Mouse (Mus musculus) forebrain, embryonic 11.5 days (tissue): ENCODE data around the gene Dcaf8. TPM values are rescaled to one million over a fixed set of nuclear protein-coding genes. Genes with fewer than 3 reads are reported as not detected.

ENCODE experiments used
- ATAC-seq: fragments of 200-750 bp; cut with Nextera tagmentation; replicated peaks from 2 replicates; pipeline ENCODE4 v1.8.0; 2017; ENCODE audit warnings: moderate TSS enrichment; ENCODE audit not compliant: low FRiP score
- DNase-seq: peaks from one replicate; pipeline ENCODE4 v3.0.0-alpha.2; 2017; ENCODE audit warnings: low spot score
- H3K27ac ChIP-seq: fragments of 300-500 bp; sonication (generic); 2 replicates; pipeline ENCODE4 v1.5.1; 2014; ENCODE audit warnings: low read depth, low read length
- H3K27me3 ChIP-seq: fragments of 300-500 bp; sonication (generic); 2 replicates; pipeline ENCODE4 v1.6.1; 2014; ENCODE audit warnings: mild to moderate bottlenecking, low read length, mixed read lengths; ENCODE audit not compliant: control insufficient read depth, insufficient read depth
- H3K36me3 ChIP-seq: fragments of 300-500 bp; sonication (generic); 2 replicates; pipeline ENCODE4 v1.6.1; 2014; ENCODE audit warnings: mild to moderate bottlenecking, low read length, moderate library complexity, mixed read lengths; ENCODE audit not compliant: control insufficient read depth, insufficient read depth
- H3K4me1 ChIP-seq: fragments of 300-500 bp; sonication (generic); replicated peaks from 2 replicates; pipeline ENCODE4 v1.6.1; 2014; ENCODE audit warnings: low read length, mixed read lengths; ENCODE audit not compliant: control insufficient read depth, insufficient read depth
- H3K4me2 ChIP-seq: fragments of 300-500 bp; sonication (generic); 2 replicates; pipeline ENCODE4 v1.6.1; 2014; ENCODE audit warnings: low read depth, mild to moderate bottlenecking, low read length, moderate library complexity, mixed read lengths; ENCODE audit not compliant: severe bottlenecking
- H3K4me3 ChIP-seq: fragments of 300-500 bp; sonication (generic); 2 replicates; pipeline ENCODE4 v1.5.1; 2014; ENCODE audit warnings: low read depth, low read length
- H3K9ac ChIP-seq: fragments of 300-500 bp; sonication (generic); 2 replicates; pipeline ENCODE4 v1.6.1; 2014; ENCODE audit warnings: low read length
- H3K9me3 ChIP-seq: fragments of 300-500 bp; sonication (generic); 2 replicates; pipeline ENCODE4 v1.6.1; 2016; ENCODE audit warnings: low read length, mixed read lengths; ENCODE audit not compliant: control insufficient read depth
- WGBS: fragments of 180-500 bp; shearing (Covaris S2); extraction: QIAGEN DNeasy Blood & Tissue Kit; methylation state at CpG from one replicate; pipeline ENCODE4 v1.1.7; 2014; 5-methylcytosine and 5-hydroxymethylcytosine counted together
- polyA plus RNA-seq: library from polyadenylated mRNA; unstranded; fragments of >200 nt; fragmentation: Nextera tagmentation; extraction: Ambion mirVana; gene quantifications from 2 replicates; pipeline ENCODE4 v1.2.1, GENCODE M21; 2014

The Dcaf8 gene
- polyA plus RNA-seq, 1 experiment from 2014 or later = 116 TPM

DNA sequence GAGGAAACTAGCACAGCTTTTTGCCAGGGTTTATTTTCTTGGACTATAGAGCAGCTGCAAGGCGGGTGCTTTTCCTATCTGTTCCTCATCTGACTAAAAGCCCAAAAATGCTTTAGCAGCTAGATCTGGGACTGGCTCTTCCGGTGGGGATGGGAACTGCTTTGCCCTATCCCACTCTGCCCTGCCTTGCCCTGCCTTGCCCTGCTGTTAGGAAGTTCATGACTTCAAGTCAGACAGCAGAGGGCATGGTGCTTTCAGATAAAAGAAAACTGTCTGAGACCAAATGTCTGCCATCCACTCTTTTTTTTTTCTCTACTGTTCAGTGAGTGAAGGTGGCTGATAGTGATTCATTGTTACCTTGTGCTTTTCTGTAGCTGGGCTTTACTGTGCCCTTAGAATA, 43.7 kb downstream of the Dcaf8 start:
- ATAC-seq (no peak), DNase-seq (no peak)
- WGBS = 88% methylated on average over 2 of the region's 2 CpGs
- Histone ChIP-seq H3K4me2 (no peak overlapping the region), H3K4me3 (no peak overlapping the region), H3K4me1 (0 out of 2 replicates have a peak, but pooled peaks cover 2% of the 10 kb centered on the region), H3K9me3 (no peaks in the 10 kb centered on the region), H3K27ac (no peak overlapping the region), H3K9ac (no peak overlapping the region), H3K27me3 (no peaks in the 10 kb centered on the region), H3K36me3 (peaks cover 10% of the 10 kb centered on the region)

DNA sequence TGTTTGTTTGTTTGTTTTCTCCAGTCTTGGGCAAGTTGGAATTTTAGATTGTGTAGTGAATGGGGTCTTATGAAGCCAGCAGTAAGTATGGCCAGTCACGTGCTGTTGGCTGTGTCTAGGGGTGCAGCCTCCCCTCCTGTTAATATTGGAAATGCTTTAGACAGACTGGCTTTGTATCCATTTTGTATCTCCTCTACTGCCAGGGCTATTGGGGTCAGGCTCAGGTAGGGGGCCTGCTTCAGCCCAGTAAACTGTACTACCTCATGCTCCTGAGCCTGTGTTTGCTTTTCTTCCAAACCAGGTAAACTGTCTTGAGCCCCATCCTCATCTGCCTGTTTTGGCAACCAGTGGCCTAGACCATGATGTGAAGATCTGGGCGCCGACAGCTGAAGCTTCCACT, 44.3 kb downstream of the Dcaf8 start:
- H3K4me3 ChIP-seq = no peak overlapping the region
- H3K27ac ChIP-seq = no peak overlapping the region
- no peak for DNase-seq
- no peak for ATAC-seq
- no peak overlapping the region for H3K9ac ChIP-seq
- H3K4me1 ChIP-seq = 0 out of 2 replicates have a peak, but pooled peaks cover 2% of the 10 kb centered on the region
- no peaks in the 10 kb centered on the region for H3K27me3 ChIP-seq
- H3K36me3 ChIP-seq = peaks cover 7% of the 10 kb centered on the region; the same call in 1 of the 2 replicates
- H3K4me2 ChIP-seq = no peak overlapping the region
- WGBS = 96% methylated on average over 3 of the region's 3 CpGs
- H3K9me3 ChIP-seq = no peaks in the 10 kb centered on the region

DNA sequence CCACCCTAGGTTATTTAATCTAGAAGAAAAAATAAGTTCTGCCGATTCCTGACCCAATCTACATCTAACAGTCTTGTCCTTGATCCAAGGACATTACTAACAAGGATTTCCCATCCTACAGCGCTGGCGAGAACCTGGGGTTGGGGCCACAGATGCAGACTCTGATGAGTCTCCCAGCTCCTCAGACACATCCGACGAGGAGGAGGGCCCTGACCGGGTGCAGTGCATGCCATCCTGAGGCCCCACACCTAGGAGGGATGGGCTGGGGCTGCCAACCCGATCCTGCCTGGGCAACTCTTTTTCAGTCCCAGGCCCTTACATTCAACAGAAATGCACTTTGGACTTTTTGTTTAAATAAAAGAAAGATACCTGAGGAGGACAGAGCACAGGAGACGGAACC, 46.6 kb downstream of the Dcaf8 start:
- Histone ChIP-seq H3K4me1 (0 out of 2 replicates have a peak, but pooled peaks cover 2% of the 10 kb centered on the region), H3K4me3 (no peak overlapping the region), H3K4me2 (no peak overlapping the region), H3K27me3 (no peaks in the 10 kb centered on the region), H3K36me3 (peaks cover 19% of the 10 kb centered on the region), H3K27ac (peak overlapping the region; percentile 37; the same call in 1 of the 2 replicates), H3K9ac (no peak overlapping the region), H3K9me3 (no peaks in the 10 kb centered on the region)
- peak; percentile 47 for DNase-seq
- ATAC-seq = no peak
- 81% methylated on average over 8 of the region's 8 CpGs for WGBS

DNA sequence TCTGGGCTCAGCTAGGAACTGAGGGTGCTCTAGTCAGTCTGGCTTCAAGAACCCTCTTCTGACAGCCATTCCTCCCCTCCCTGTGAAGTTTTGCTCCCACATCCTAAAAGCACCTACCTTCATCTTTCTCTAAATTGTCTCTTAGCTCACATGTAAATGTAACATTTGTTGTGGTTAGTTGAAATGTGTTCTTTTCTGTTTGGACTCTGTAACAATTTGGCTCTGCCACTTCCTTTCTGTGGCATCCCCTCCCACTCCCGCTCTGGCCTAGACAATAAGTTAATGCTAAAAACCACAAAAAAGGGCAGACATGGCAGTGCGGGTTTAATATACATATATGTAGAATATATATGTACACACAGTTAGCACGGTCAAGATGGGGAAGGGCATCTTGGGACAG, 49.3 kb downstream of the Dcaf8 start:
- no peaks in the 10 kb centered on the region for H3K9me3 ChIP-seq
- H3K9ac ChIP-seq = no peak overlapping the region
- H3K27me3 ChIP-seq = no peaks in the 10 kb centered on the region
- 88% methylated on average over 3 of the region's 3 CpGs for WGBS
- peaks cover 23% of the 10 kb centered on the region for H3K4me1 ChIP-seq
- H3K4me3 ChIP-seq = no peak overlapping the region
- no peak overlapping the region for H3K4me2 ChIP-seq
- ATAC-seq (no peak), DNase-seq (no peak)
- peaks cover 25% of the 10 kb centered on the region for H3K36me3 ChIP-seq
- H3K27ac ChIP-seq = 0 out of 2 replicates have a peak overlapping the region, but pooled peaks have one; percentile 10

DNA sequence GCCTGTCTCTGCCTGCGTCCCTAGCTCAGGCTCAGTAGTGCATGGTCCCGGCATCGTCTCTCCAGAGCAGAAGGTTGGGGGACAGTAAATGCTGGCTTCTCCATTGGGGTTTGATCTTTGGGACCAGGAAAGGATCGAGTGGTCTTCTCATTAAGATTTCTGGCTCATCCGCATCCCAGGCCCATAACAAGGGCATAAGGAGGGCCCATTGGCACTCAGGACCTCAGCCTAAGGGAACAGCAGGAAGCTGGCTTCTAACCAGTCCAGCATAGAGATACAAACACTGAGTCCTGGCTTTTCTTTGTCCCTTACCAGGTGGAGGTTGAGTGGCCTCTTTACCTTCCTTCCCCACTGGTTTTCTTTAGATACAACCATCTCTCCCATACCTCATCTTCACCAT, 50.0 kb downstream of the Dcaf8 start:
- Histone ChIP-seq H3K9ac (no peak overlapping the region), H3K27ac (no peak overlapping the region)
- WGBS = 86% methylated on average over 5 of the region's 5 CpGs

DNA sequence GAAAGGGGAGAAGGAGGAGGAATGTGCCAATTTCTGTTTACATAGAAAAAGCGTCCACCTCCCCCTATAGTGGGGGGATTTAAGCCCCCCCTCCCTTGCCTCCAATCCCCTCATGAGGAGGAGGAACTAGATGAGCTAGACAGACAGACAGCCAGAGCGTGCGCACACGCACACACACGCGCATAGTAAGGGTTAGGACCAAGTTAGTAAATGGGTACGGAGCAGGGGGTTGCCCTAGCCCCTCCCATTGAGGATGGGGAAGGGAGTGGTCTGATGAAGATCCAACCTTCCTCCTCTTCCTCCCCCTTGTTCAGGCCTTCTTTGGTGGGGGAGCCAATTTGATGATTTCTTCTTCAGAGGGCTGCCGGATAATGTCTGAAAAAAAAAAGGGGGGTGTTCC, 50.4 kb downstream of the Dcaf8 start:
- 90% methylated on average over 8 of the region's 8 CpGs for WGBS
- Histone ChIP-seq H3K27ac (no peak overlapping the region), H3K36me3 (peaks cover 25% of the 10 kb centered on the region), H3K4me3 (no peak overlapping the region), H3K4me2 (no peak overlapping the region), H3K9me3 (no peaks in the 10 kb centered on the region), H3K9ac (no peak overlapping the region), H3K27me3 (no peaks in the 10 kb centered on the region), H3K4me1 (peaks cover 33% of the 10 kb centered on the region)
- no peak for DNase-seq
- no peak for ATAC-seq

More for the DNA sequence above, 50.0 kb downstream of the Dcaf8 start:
- Histone ChIP-seq H3K4me1 (peaks cover 30% of the 10 kb centered on the region), H3K27me3 (no peaks in the 10 kb centered on the region), H3K4me3 (no peak overlapping the region), H3K4me2 (no peak overlapping the region), H3K36me3 (peaks cover 25% of the 10 kb centered on the region), H3K9me3 (no peaks in the 10 kb centered on the region)
- DNase-seq (no peak), ATAC-seq (no peak)

DNA sequence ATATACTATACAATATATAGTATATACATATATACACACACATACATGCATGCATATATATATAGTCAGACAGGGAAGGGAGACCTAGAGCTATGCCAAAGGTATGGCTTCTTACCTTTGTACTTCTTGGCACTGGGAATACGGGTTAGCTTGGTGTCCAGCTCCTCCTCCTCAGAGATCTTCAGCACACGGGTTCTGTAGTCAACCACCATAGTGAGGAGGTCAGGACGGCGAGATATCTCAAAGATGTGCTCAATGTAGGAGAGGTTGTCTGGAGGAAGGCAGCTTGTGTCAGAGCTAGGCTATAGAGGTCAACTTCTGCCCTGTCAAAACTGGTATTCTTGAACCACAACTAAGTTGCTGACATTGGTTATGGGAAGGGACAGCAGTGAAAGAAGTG, 51.1 kb downstream of the Dcaf8 start:
- Histone ChIP-seq H3K27ac (no peak overlapping the region), H3K4me3 (no peak overlapping the region), H3K36me3 (peaks cover 25% of the 10 kb centered on the region), H3K4me2 (no peak overlapping the region), H3K9me3 (no peaks in the 10 kb centered on the region), H3K9ac (no peak overlapping the region), H3K4me1 (peaks cover 40% of the 10 kb centered on the region), H3K27me3 (no peaks in the 10 kb centered on the region)
- 96% methylated on average over 4 of the region's 4 CpGs for WGBS
- DNase-seq = no peak
- ATAC-seq = no peak

DNA sequence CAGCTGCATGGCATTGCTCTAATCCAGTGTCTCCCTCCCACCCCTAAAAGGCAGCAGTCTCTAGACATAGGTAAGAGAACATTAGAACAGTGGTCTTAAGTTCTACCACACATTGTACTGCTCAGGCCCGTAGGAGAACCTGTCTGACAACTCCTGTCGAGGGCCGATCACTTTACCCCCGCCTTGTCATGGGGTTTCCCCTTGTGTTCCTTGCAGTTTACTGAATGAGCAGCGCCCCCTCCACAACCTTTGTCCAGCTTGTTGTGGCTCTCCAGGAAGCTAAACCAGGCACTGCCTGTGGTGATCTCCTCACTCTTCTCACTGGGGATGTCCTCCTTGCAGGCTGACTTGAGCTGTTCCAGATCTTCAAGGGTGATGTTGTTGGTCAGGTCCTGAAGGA, 52.3 kb downstream of the Dcaf8 start:
- Histone ChIP-seq H3K4me2 (peak overlapping the region; percentile 29; the same call in 1 of the 2 replicates), H3K36me3 (peaks cover 23% of the 10 kb centered on the region), H3K27ac (peak overlapping the region; percentile 95), H3K27me3 (no peaks in the 10 kb centered on the region), H3K9me3 (no peaks in the 10 kb centered on the region), H3K4me1 (peaks cover 45% of the 10 kb centered on the region), H3K4me3 (no peak overlapping the region), H3K9ac (peak overlapping the region; percentile 35; the same call in 1 of the 2 replicates)
- WGBS = 76% methylated on average over 5 of the region's 5 CpGs
- DNase-seq (no peak), ATAC-seq (no peak)

DNA sequence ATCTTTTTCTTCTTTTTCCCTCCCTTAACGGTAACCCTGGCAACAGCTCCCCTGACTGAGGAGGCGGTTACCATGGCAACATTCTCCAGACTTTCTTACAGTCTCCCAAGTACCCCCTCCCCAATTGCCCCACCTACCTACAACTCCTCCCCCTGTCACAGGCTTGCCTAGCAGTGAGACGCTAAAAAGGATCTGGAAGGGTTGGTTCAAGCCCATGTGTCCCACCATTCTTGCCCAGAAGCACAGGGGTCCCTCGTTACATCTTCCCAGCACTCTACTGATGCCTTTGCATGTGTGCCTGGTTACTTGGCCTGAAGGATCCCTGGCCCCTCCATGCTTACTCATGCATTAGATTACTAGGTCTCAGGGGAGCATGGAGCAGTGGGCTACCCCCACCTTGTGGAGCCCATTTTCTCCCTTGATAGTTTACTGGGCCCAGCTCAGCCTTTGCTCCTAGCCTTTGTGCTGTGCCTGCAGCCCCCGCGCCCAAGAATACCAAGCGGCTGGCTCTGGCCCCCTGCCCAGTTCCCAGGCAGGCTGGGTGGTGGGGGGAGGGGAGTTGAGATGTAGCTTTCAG, 53.1 kb downstream of the Dcaf8 start:
- ATAC-seq = peak; percentile 59
- Histone ChIP-seq H3K27ac (peak overlapping the region; percentile 95), H3K36me3 (peaks cover 23% of the 10 kb centered on the region), H3K4me3 (peak overlapping the region; percentile 1; the same call in 1 of the 2 replicates), H3K9ac (peak overlapping the region; percentile 24), H3K4me2 (peak overlapping the region; percentile 59; the same call in 1 of the 2 replicates), H3K9me3 (no peaks in the 10 kb centered on the region), H3K27me3 (no peaks in the 10 kb centered on the region), H3K4me1 (peaks cover 47% of the 10 kb centered on the region)
- WGBS = 10% methylated on average over 7 of the region's 7 CpGs
- DNase-seq = peak; percentile 77
